Mouse (Mus musculus) neural tube, embryonic 12.5 days (tissue): ENCODE data around the gene Tm4sf5. TPM values are rescaled to one million over a fixed set of nuclear protein-coding genes. Genes with fewer than 3 reads are reported as not detected.

Experiments
- ATAC-seq: fragments of 200-750 bp; cut with Nextera tagmentation; 2 replicates; pipeline ENCODE4 v1.8.0; 2017; ENCODE audit warnings: low read depth, mild to moderate bottlenecking, moderate TSS enrichment, moderate library complexity; ENCODE audit not compliant: low FRiP score
- H3K27ac ChIP-seq: fragments of 300-500 bp; sonication (generic); 2 replicates; pipeline ENCODE4 v1.5.1; 2016
- H3K27me3 ChIP-seq: fragments of 300-500 bp; sonication (generic); replicated peaks from 2 replicates; pipeline ENCODE4 v1.6.1; 2016; ENCODE audit warnings: mild to moderate bottlenecking
- H3K36me3 ChIP-seq: fragments of 300-500 bp; sonication (generic); 2 replicates; pipeline ENCODE4 v1.6.1; 2016; ENCODE audit warnings: mild to moderate bottlenecking
- H3K4me1 ChIP-seq: fragments of 300-500 bp; sonication (generic); 2 replicates; pipeline ENCODE4 v1.6.1; 2016
- H3K4me2 ChIP-seq: fragments of 300-500 bp; sonication (generic); replicated peaks from 2 replicates; pipeline ENCODE4 v1.6.1; 2016; ENCODE audit warnings: mild to moderate bottlenecking
- H3K4me3 ChIP-seq: fragments of 300-500 bp; sonication (generic); 2 replicates; pipeline ENCODE4 v1.5.1; 2016
- H3K9ac ChIP-seq: fragments of 300-500 bp; sonication (generic); 2 replicates; pipeline ENCODE4 v1.6.1; 2016; ENCODE audit warnings: mild to moderate bottlenecking
- H3K9me3 ChIP-seq: fragments of 300-500 bp; sonication (generic); 2 replicates; pipeline ENCODE4 v1.6.1; 2016; ENCODE audit warnings: mild to moderate bottlenecking
- WGBS: fragments of 180-500 bp; shearing (Covaris S2); methylation state at CpG from one replicate; pipeline ENCODE4 v1.1.7; 2016; 5-methylcytosine and 5-hydroxymethylcytosine counted together
- polyA plus RNA-seq: library from polyadenylated mRNA; unstranded; fragments of >200 nt; fragmentation: Nextera tagmentation; extraction: Ambion mirVana; gene quantifications from 2 replicates; pipeline ENCODE4 v1.2.1, GENCODE M21; 2016

Tm4sf5 gene
- polyA plus RNA-seq, 1 experiment from 2014 or later: not detected

GRCm38 (mm10) chr11:70485498-70485897, 19.5 kb upstream of the Tm4sf5 start:
- Histone ChIP-seq H3K4me1 (no peaks in the 10 kb centered on the region), H3K4me2 (no peak overlapping the region), H3K9ac (no peak overlapping the region), H3K9me3 (no peaks in the 10 kb centered on the region), H3K27ac (no peak overlapping the region), H3K4me3 (no peak overlapping the region), H3K27me3 (no peaks in the 10 kb centered on the region), H3K36me3 (no peaks in the 10 kb centered on the region)
- no peak for ATAC-seq
- WGBS: 68% methylated on average over 2 of the region's 2 CpGs

- no peak overlapping the region for H3K9ac ChIP-seq
- ATAC-seq: no peak
- H3K27me3 ChIP-seq: no peaks in the 10 kb centered on the region
- H3K9me3 ChIP-seq: 0 out of 2 replicates have a peak, but pooled peaks cover 4% of the 10 kb centered on the region
- no peaks in the 10 kb centered on the region for H3K4me1 ChIP-seq
- no peaks in the 10 kb centered on the region for H3K36me3 ChIP-seq
- H3K4me2 ChIP-seq: no peak overlapping the region
- no peak overlapping the region for H3K27ac ChIP-seq
- H3K4me3 ChIP-seq: no peak overlapping the region
- 49% methylated on average over 4 of the region's 4 CpGs for WGBS
These were observed 17.2 kb upstream of the Tm4sf5 start for GRCm38 (mm10) chr11:70487816-70488215.

GRCm38 (mm10) chr11:70489138-70489537, 15.9 kb upstream of the Tm4sf5 start:
- 86% methylated on average over 3 of the region's 3 CpGs for WGBS
- H3K4me1 ChIP-seq: no peaks in the 10 kb centered on the region
- no peak overlapping the region for H3K4me2 ChIP-seq
- H3K9ac ChIP-seq: no peak overlapping the region
- no peaks in the 10 kb centered on the region for H3K36me3 ChIP-seq
- H3K27me3 ChIP-seq: no peaks in the 10 kb centered on the region
- no peak overlapping the region for H3K4me3 ChIP-seq
- 0 out of 2 replicates have a peak, but pooled peaks cover 4% of the 10 kb centered on the region for H3K9me3 ChIP-seq
- H3K27ac ChIP-seq: no peak overlapping the region
- no peak for ATAC-seq

- Histone ChIP-seq H3K9me3 (0 out of 2 replicates have a peak, but pooled peaks cover 4% of the 10 kb centered on the region), H3K36me3 (no peaks in the 10 kb centered on the region), H3K27ac (no peak overlapping the region), H3K9ac (no peak overlapping the region), H3K4me2 (no peak overlapping the region), H3K4me3 (no peak overlapping the region), H3K4me1 (no peaks in the 10 kb centered on the region), H3K27me3 (no peaks in the 10 kb centered on the region)
- no peak for ATAC-seq
- WGBS: 91% methylated on average over 6 of the region's 6 CpGs
These were observed 15.4 kb upstream of the Tm4sf5 start for GRCm38 (mm10) chr11:70489684-70490083.

GRCm38 (mm10) chr11:70499566-70500475, 5.2 kb upstream of the Tm4sf5 start:
- no peaks in the 10 kb centered on the region for H3K9me3 ChIP-seq
- no peak overlapping the region for H3K27ac ChIP-seq
- H3K9ac ChIP-seq: no peak overlapping the region
- no peak overlapping the region for H3K4me3 ChIP-seq
- no peaks in the 10 kb centered on the region for H3K36me3 ChIP-seq
- no peak overlapping the region for H3K4me2 ChIP-seq
- ATAC-seq: no peak
- 79% methylated on average over 14 of the region's 14 CpGs for WGBS
- H3K27me3 ChIP-seq: no peaks in the 10 kb centered on the region
- H3K4me1 ChIP-seq: no peaks in the 10 kb centered on the region

GRCm38 (mm10) chr11:70500476-70500812, 4.6 kb upstream of the Tm4sf5 start:
- Histone ChIP-seq H3K36me3 (no peaks in the 10 kb centered on the region), H3K9ac (no peak overlapping the region), H3K4me1 (no peaks in the 10 kb centered on the region), H3K4me2 (no peak overlapping the region), H3K27ac (no peak overlapping the region), H3K9me3 (no peaks in the 10 kb centered on the region), H3K4me3 (no peak overlapping the region), H3K27me3 (no peaks in the 10 kb centered on the region)
- ATAC-seq: no peak
- 90% methylated on average over 1 of the region's 1 CpGs for WGBS

- ATAC-seq: no peak
- Histone ChIP-seq H3K4me1 (no peaks in the 10 kb centered on the region), H3K27me3 (no peaks in the 10 kb centered on the region), H3K27ac (no peak overlapping the region), H3K9me3 (no peaks in the 10 kb centered on the region), H3K9ac (no peak overlapping the region), H3K4me3 (no peak overlapping the region), H3K36me3 (no peaks in the 10 kb centered on the region), H3K4me2 (no peak overlapping the region)
- 78% methylated on average over 3 of the region's 3 CpGs for WGBS
These were observed 3.0 kb upstream of the Tm4sf5 start for GRCm38 (mm10) chr11:70502018-70502417.

GRCm38 (mm10) chr11:70506385-70506784, 1.3 kb downstream of the Tm4sf5 start:
- no peaks in the 10 kb centered on the region for H3K27me3 ChIP-seq
- no peaks in the 10 kb centered on the region for H3K36me3 ChIP-seq
- no peak for ATAC-seq
- H3K4me3 ChIP-seq: no peak overlapping the region
- no peak overlapping the region for H3K9ac ChIP-seq
- H3K4me2 ChIP-seq: no peak overlapping the region
- no peaks in the 10 kb centered on the region for H3K9me3 ChIP-seq
- WGBS: 26% methylated on average over 4 of the region's 4 CpGs
- no peak overlapping the region for H3K27ac ChIP-seq
- peaks cover 7% of the 10 kb centered on the region; the same call in 1 of the 2 replicates for H3K4me1 ChIP-seq

GRCm38 (mm10) chr11:70506962-70507515, 2.0 kb downstream of the Tm4sf5 start:
- no peaks in the 10 kb centered on the region for H3K27me3 ChIP-seq
- H3K27ac ChIP-seq: no peak overlapping the region
- peaks cover 7% of the 10 kb centered on the region; the same call in 1 of the 2 replicates for H3K4me1 ChIP-seq
- no peaks in the 10 kb centered on the region for H3K36me3 ChIP-seq
- whole genome bisulfite sequencing: 74% methylated on average over 7 of the region's 7 CpGs
- no peak overlapping the region for H3K4me2 ChIP-seq
- H3K4me3 ChIP-seq: no peak overlapping the region
- ATAC-seq: no peak
- no peak overlapping the region for H3K9ac ChIP-seq
- H3K9me3 ChIP-seq: no peaks in the 10 kb centered on the region

GRCm38 (mm10) chr11:70509753-70510564, 4.9 kb downstream of the Tm4sf5 start:
- WGBS: 10% methylated on average over 19 of the region's 19 CpGs
- no peaks in the 10 kb centered on the region for H3K27me3 ChIP-seq
- no peak overlapping the region for H3K4me3 ChIP-seq
- no peak overlapping the region for H3K9ac ChIP-seq
- no peaks in the 10 kb centered on the region for H3K36me3 ChIP-seq
- H3K9me3 ChIP-seq: no peaks in the 10 kb centered on the region
- ATAC-seq: no peak
- H3K27ac ChIP-seq: no peak overlapping the region
- peaks cover 7% of the 10 kb centered on the region; the same call in 1 of the 2 replicates for H3K4me1 ChIP-seq
- peak overlapping the region; percentile 30 for H3K4me2 ChIP-seq

- no peaks in the 10 kb centered on the region for H3K9me3 ChIP-seq
- no peak for ATAC-seq
- peaks cover 7% of the 10 kb centered on the region; the same call in 1 of the 2 replicates for H3K4me1 ChIP-seq
- H3K4me3 ChIP-seq: no peak overlapping the region
- H3K36me3 ChIP-seq: no peaks in the 10 kb centered on the region
- no peak overlapping the region for H3K4me2 ChIP-seq
- no peak overlapping the region for H3K27ac ChIP-seq
- H3K9ac ChIP-seq: no peak overlapping the region
- H3K27me3 ChIP-seq: no peaks in the 10 kb centered on the region
- 69% methylated on average over 2 of the region's 2 CpGs for WGBS
These were observed 6.2 kb downstream of the Tm4sf5 start for GRCm38 (mm10) chr11:70511242-70511641.

- Histone ChIP-seq H3K27me3 (no peaks in the 10 kb centered on the region), H3K9ac (no peak overlapping the region), H3K4me3 (no peak overlapping the region), H3K27ac (no peak overlapping the region), H3K9me3 (no peaks in the 10 kb centered on the region), H3K4me2 (no peak overlapping the region), H3K36me3 (no peaks in the 10 kb centered on the region), H3K4me1 (peaks cover 7% of the 10 kb centered on the region; the same call in 1 of the 2 replicates)
- no peak for ATAC-seq
- WGBS: 89% methylated on average over 7 of the region's 7 CpGs
These were observed 6.8 kb downstream of the Tm4sf5 start for GRCm38 (mm10) chr11:70511825-70512224.
